Mouse (Mus musculus) thymus, adult 2 months (tissue): ENCODE measurements at regions not wholly inside any gene's neighbourhood (a gene's known extent, or its start where the extent isn't known, plus 50 kb on each side); places are given as distances from the start of the nearest gene placed in this dataset.

Experiments used
- CTCF ChIP-seq: fragments of 200-500 bp; IDR thresholded peaks from 2 replicates; pipeline ENCODE4 v1.5.1; 2012; ENCODE audit warnings: mild to moderate bottlenecking, control low read depth, low read length, moderate library complexity, borderline replicate concordance; ENCODE audit not compliant: control insufficient read depth, poor library complexity, insufficient read depth; ENCODE audit errors: extremely low read depth
- POLR2A ChIP-seq: fragments of 200-500 bp; IDR thresholded peaks from 2 replicates; pipeline ENCODE4 v1.6.1; 2012; ENCODE audit warnings: mild to moderate bottlenecking, low read length, control low read depth, moderate library complexity; ENCODE audit not compliant: control insufficient read depth, poor library complexity, insufficient read depth; ENCODE audit errors: extremely low read depth

- TF ChIP-seq CTCF = no peak
- no peak for TF ChIP-seq POLR2A
Measured at GRCm38 (mm10) chr8:115793587-115793986, 86.0 kb upstream of the Maf start.
